Mouse (Mus musculus) forebrain, embryonic 12.5 days (tissue): ENCODE measurements around the gene 5330417C22Rik. TPM values are rescaled to one million over a fixed set of nuclear protein-coding genes. Genes with fewer than 3 reads are reported as not detected.
A peak's percentile ranks its signal among the peaks of the same experiment; 100 is the strongest.
"Not testable (repeated sequence)": the region's sequence is repeated elsewhere in the genome, so short reads cannot be mapped to it uniquely, and the experiment has no call there.

Experiments used
- ATAC-seq: fragments of 200-750 bp; cut with Nextera tagmentation; 2 replicates; pipeline ENCODE4 v1.8.0; 2017; ENCODE audit warnings: moderate TSS enrichment; ENCODE audit not compliant: low FRiP score
- H3K27ac ChIP-seq: fragments of 300-500 bp; sonication (generic); 2 replicates; pipeline ENCODE4 v1.5.1; 2016; ENCODE audit warnings: mild to moderate bottlenecking
- H3K27me3 ChIP-seq: fragments of 300-500 bp; sonication (generic); 2 replicates; pipeline ENCODE4 v1.6.1; 2016; ENCODE audit warnings: mild to moderate bottlenecking
- H3K36me3 ChIP-seq: fragments of 300-500 bp; sonication (generic); replicated peaks from 2 replicates; pipeline ENCODE4 v1.6.1; 2016; ENCODE audit warnings: mild to moderate bottlenecking
- H3K4me1 ChIP-seq: fragments of 300-500 bp; sonication (generic); 2 replicates; pipeline ENCODE4 v1.6.1; 2016
- H3K4me2 ChIP-seq: fragments of 300-500 bp; sonication (generic); 2 replicates; pipeline ENCODE4 v1.6.1; 2016; ENCODE audit warnings: mild to moderate bottlenecking, moderate library complexity
- H3K4me3 ChIP-seq: fragments of 300-500 bp; sonication (generic); replicated peaks from 2 replicates; pipeline ENCODE4 v1.5.1; 2016; ENCODE audit warnings: mild to moderate bottlenecking
- H3K9ac ChIP-seq: fragments of 300-500 bp; sonication (generic); 2 replicates; pipeline ENCODE4 v1.6.1; 2016; ENCODE audit warnings: mild to moderate bottlenecking
- H3K9me3 ChIP-seq: fragments of 300-500 bp; sonication (generic); 2 replicates; pipeline ENCODE4 v1.6.1; 2016
- WGBS: fragments of 180-500 bp; shearing (Covaris S2); methylation state at CpG from one replicate; pipeline ENCODE4 v1.1.7; 2016; 5-methylcytosine and 5-hydroxymethylcytosine counted together
- polyA plus RNA-seq: library from polyadenylated mRNA; unstranded; fragments of >200 nt; fragmentation: Nextera tagmentation; extraction: Ambion mirVana; gene quantifications from 2 replicates; pipeline ENCODE4 v1.2.1, GENCODE M21; 2016

5330417C22Rik gene
- 3.7 and 5.9 TPM in 2 replicates for polyA plus RNA-seq

GRCm38 (mm10) chr3:108536517-108537260 lies at the start of gene 5330417C22Rik:
5330417C22Rik (minus strand) TSS chr3:108536536.
- peak within 1 kb of the TSS; percentile 98 for H3K4me2 ChIP-seq
- peak; percentile 92 for ATAC-seq
- H3K4me3 ChIP-seq: peak within 1 kb of the TSS; percentile 52
- peaks cover 14% of the 10 kb centered on the region for H3K4me1 ChIP-seq
- peaks cover 18% of the 10 kb centered on the region for H3K27me3 ChIP-seq
- H3K27ac ChIP-seq: 0 out of 2 replicates have a peak within 1 kb of the TSS, but pooled peaks have one; percentile 36
- peak within 1 kb of the TSS; percentile 55 for H3K9ac ChIP-seq
- no peaks in the 10 kb centered on the region for H3K9me3 ChIP-seq
- 1% methylated on average over 35 of the region's 35 CpGs for whole genome bisulfite sequencing
- no peaks in the 10 kb centered on the region for H3K36me3 ChIP-seq

DNA sequence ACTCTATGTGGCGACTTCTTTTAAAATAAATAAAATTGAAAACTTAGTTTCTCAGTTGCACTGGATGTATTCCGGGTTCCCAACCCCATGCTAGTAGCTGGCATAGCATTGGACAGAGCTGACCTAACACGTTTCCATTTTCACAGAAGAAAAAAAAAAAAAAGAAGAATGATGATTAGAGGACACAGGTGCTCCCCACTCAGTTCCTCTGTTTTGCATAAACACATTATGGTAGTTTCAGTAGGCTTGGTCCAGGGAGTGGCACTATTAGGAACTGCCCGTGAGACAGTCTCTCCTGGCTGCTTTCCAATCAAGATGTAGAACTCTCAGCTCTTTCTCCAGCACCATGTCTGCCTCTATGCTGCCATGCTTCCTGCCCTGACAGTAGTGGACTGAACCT lies 48.2 kb upstream of the 5330417C22Rik start:
- Histone ChIP-seq H3K9ac (no peak overlapping the region), H3K27me3 (no peaks in the 10 kb centered on the region), H3K4me3 (no peak overlapping the region), H3K36me3 (peaks cover 11% of the 10 kb centered on the region), H3K9me3 (no peaks in the 10 kb centered on the region), H3K4me2 (no peak overlapping the region), H3K27ac (no peak overlapping the region), H3K4me1 (no peaks in the 10 kb centered on the region)
- no peak for ATAC-seq
- 90% methylated on average over 4 of the region's 4 CpGs for WGBS

DNA sequence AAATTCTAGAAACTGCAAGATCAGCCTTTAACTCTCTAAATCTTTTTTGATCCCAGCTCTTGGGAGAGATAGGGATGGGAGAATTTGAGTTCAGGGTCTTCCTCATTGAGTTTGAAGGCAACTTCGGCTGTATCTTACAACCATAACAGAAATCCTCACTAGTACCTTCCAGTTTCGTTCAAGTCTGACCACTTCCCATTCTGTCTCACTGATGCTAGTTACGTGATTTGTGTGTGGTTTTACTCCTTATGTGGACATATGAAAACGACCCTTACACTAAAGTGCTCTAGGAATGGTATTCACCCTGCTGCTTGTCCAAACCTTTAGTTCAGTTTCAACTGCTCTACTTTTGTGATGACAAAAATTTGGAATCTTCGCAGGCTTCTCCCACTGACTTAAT lies 37.7 kb upstream of the 5330417C22Rik start:
- Histone ChIP-seq H3K4me2 (no peak overlapping the region), H3K36me3 (peaks cover 12% of the 10 kb centered on the region), H3K9ac (no peak overlapping the region), H3K27me3 (no peaks in the 10 kb centered on the region), H3K27ac (no peak overlapping the region), H3K9me3 (no peaks in the 10 kb centered on the region), H3K4me3 (no peak overlapping the region), H3K4me1 (peaks cover 27% of the 10 kb centered on the region)
- 91% methylated on average over 5 of the region's 5 CpGs for WGBS
- ATAC-seq: no peak

DNA sequence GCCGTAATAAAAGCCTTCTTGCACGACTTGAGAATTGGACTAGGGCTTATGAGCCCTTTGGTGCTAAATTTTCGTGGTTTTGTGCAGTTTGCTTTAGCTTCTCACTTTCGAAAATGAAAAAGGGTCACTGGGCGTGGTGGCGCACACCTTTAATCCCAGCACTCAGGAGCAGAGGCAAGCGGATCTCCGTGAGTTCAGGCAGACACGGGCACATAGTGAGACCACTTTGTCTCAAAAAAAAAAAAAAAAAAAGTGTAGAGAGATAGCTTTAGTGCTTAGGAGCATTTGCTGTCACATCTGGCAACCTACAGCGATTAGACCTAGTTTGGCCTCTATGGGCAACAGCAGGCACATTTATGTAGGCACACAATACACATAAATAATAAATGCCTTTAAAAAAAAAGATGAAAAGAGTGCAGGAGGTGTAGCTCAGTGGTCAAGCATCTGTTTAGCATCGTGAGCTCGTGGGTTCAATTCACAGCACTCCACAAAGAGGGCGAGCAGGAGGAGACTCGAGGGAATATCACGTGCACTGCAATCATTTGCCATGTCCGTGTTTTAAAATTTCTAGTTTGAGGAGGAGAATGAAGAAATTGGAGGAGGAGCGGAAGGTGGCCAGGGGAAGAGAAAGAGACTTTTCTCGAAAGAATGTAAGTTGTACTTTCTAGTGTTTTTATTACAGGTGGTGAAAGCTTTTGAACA lies 36.1 kb upstream of the 5330417C22Rik start:
- 49% methylated on average over 18 of the region's 18 CpGs for WGBS
- H3K4me1 ChIP-seq: peaks cover 40% of the 10 kb centered on the region
- H3K4me3 ChIP-seq: peak overlapping the region; percentile 61
- H3K4me2 ChIP-seq: peak overlapping the region; percentile 80
- H3K9me3 ChIP-seq: no peaks in the 10 kb centered on the region
- no peak overlapping the region for H3K27ac ChIP-seq
- ATAC-seq: no peak
- H3K36me3 ChIP-seq: no peaks in the 10 kb centered on the region; the same call in 1 of the 2 replicates
- H3K27me3 ChIP-seq: no peaks in the 10 kb centered on the region
- H3K9ac ChIP-seq: peak overlapping the region; percentile 73

DNA sequence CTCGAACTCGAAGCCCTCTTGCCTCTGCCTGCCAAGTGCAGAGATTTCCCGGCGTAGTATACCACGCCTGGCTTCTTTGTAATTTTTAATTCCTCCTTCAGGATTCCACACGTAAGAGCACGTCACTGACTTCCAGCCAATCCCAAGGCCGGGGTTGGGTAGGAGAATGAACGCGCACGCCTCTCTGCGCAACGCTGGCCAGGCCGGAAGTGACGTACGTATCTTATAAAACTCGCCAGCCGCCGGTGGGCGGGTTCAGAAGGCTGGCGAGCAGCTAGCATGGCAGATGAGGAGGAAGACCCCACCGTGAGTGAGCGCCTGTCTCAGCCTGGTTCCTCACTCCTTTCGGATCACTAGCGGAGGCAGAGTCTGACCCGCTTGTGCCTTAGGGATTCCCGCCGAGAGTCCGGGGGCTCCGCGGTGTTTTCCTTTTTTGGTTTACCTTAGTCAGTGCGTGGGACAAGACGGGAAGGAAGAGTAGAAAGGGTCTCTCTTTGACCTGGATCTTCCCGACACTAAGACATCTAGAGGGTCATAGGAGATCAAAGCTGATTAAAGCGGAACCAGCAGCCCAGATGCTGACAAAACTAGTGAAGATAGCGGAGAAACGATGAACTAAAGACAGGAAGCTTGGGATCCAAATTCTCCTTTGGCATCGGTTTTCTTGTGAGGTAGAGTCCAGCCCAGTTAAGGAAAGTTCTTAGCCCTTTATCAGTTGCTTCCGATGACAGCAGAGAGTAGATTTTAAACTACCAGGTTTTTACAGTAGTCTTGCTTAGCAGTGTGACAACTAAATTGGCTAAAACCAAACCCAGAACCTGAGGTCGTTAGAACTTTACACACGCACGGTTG lies 35.3 kb upstream of the 5330417C22Rik start, which contains the start of gene Taf13:
Taf13 (plus strand) TSS at position 256 of the 852 bp plus-strand sequence.
- Histone ChIP-seq H3K36me3 (no peaks in the 10 kb centered on the region; the same call in 1 of the 2 replicates), H3K4me2 (peak within 1 kb of the TSS; percentile 80), H3K27ac (no peak within 1 kb of the TSS), H3K4me3 (peak within 1 kb of the TSS; percentile 61), H3K9me3 (no peaks in the 10 kb centered on the region), H3K4me1 (peaks cover 40% of the 10 kb centered on the region), H3K9ac (peak within 1 kb of the TSS; percentile 73), H3K27me3 (no peaks in the 10 kb centered on the region)
- WGBS: 3% methylated on average over 42 of the region's 42 CpGs
- peak; percentile 97 for ATAC-seq

DNA sequence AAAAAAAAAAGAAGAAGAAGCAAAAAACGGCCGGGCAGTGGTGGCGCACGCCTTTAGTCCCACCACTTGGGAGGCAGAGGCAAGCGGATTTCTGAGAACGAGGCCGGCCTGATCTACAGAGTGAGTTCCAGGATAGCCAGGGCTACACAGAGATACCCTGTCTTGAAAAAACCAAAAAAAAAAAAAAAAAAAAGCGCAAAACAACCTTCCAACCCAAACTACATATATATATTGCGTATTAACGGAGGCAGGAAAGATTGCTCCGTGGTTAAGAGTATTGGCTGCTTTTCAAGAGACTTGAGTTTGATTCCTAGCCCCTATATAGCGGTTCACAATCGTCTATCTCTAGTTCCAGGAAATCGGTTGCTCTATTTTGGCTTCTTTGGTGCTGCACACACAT lies 34.5 kb upstream of the 5330417C22Rik start:
- Histone ChIP-seq H3K27me3 (no peaks in the 10 kb centered on the region), H3K9ac (no peak overlapping the region), H3K36me3 (no peaks in the 10 kb centered on the region), H3K4me1 (peaks cover 40% of the 10 kb centered on the region), H3K4me2 (peak overlapping the region; percentile 80), H3K4me3 (peak overlapping the region; percentile 61; the same call in 1 of the 2 replicates), H3K27ac (no peak overlapping the region), H3K9me3 (no peaks in the 10 kb centered on the region)
- WGBS: 86% methylated on average over 14 of the region's 14 CpGs
- no peak for ATAC-seq

DNA sequence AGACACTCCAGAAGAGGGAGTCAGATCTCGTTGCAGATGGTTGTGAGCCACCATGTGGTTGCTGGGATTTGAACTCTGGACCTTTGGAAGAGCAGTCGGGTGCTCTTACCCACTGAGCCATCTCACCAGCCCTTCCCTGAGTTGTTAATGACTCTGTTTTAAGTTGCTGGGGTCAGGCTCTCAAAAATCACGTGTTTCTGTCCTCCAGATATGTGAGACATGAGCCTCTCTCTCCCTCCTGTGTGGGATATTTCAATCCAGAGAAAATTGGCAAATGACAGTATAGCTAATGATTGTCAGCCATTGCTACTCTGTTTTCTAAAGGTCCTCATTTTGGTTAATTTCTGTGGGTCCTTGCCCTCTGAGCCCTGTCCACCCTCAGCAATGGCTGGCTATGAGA lies 33.3 kb upstream of the 5330417C22Rik start:
- H3K27ac ChIP-seq, H3K9me3 ChIP-seq, H3K9ac ChIP-seq, H3K27me3 ChIP-seq, H3K36me3 ChIP-seq, ATAC-seq, H3K4me3 ChIP-seq, H3K4me2 ChIP-seq: not testable (repeated sequence)
- 74% methylated on average over 3 of the region's 3 CpGs for WGBS
- H3K4me1 ChIP-seq: peaks cover 40% of the 10 kb centered on the region

DNA sequence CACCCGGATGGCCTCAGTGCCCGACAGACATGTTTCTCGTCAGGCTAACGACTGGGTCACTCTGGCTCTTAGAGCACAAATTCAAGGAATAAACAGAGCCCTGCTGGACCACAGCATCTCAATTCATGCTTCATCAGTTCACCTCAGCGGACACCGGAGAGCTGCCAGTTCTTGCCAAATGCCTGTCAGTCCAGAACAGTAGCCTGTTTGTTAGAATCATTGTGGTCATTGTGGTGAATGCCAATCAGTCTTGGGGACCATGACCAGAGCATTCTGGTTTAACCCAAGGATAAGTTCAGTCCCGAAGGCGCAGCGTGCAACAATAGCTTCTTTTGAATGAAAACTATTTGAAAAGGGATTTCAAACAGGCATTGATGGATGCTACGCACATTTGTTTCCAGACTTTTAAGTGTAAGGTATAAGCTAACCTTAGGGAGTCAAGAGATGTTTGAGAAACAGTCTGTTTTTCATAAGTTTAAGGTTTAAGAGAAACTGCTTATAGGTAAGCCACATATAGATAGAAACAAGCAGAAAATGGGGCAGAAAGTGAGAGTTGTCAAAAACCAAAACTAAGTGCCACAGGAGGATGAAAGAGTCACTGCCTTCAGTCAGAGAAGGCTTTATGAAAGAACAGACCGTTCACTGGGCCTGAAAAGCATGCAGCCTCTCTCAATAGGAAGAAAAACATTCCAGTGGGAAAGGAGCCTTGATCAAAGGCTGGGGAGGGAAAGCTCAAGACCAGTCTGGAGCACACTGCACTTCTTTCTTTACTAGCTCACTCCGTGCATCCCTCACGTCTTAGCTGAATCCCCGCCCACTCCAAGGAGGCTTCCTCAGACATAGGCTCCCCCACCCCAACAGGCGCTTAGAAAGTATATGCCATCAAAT lies 31.9 kb upstream of the 5330417C22Rik start:
- Histone ChIP-seq H3K4me2 (peak overlapping the region; percentile 3; the same call in 1 of the 2 replicates), H3K27me3 (no peaks in the 10 kb centered on the region), H3K36me3 (no peaks in the 10 kb centered on the region), H3K27ac (peak overlapping the region; percentile 87), H3K4me3 (no peak overlapping the region), H3K4me1 (peaks cover 32% of the 10 kb centered on the region), H3K9ac (no peak overlapping the region), H3K9me3 (no peaks in the 10 kb centered on the region)
- ATAC-seq: peak; percentile 40; the same call in 1 of the 2 replicates
- WGBS: 7% methylated on average over 15 of the region's 15 CpGs

GRCm38 (mm10) chr3:108563309-108563708 lies 27.0 kb upstream of the 5330417C22Rik start:
- Histone ChIP-seq H3K27ac (peak overlapping the region; percentile 87), H3K4me1 (peaks cover 26% of the 10 kb centered on the region), H3K27me3 (no peaks in the 10 kb centered on the region), H3K4me3 (peak overlapping the region; percentile 89), H3K9me3 (no peaks in the 10 kb centered on the region), H3K4me2 (peak overlapping the region; percentile 64), H3K9ac (no peak overlapping the region), H3K36me3 (peaks cover 18% of the 10 kb centered on the region)
- ATAC-seq: no peak
- WGBS: 7% methylated on average over 4 of the region's 4 CpGs

GRCm38 (mm10) chr3:108562777-108563271 lies 26.5 kb upstream of the 5330417C22Rik start:
- H3K36me3 ChIP-seq: peaks cover 23% of the 10 kb centered on the region
- ATAC-seq: peak; percentile 76
- peak overlapping the region; percentile 87 for H3K27ac ChIP-seq
- peak overlapping the region; percentile 89 for H3K4me3 ChIP-seq
- peak overlapping the region; percentile 49 for H3K9ac ChIP-seq
- peaks cover 21% of the 10 kb centered on the region for H3K4me1 ChIP-seq
- 10% methylated on average over 15 of the region's 15 CpGs for WGBS
- no peaks in the 10 kb centered on the region for H3K9me3 ChIP-seq
- peak overlapping the region; percentile 64 for H3K4me2 ChIP-seq
- H3K27me3 ChIP-seq: no peaks in the 10 kb centered on the region

DNA sequence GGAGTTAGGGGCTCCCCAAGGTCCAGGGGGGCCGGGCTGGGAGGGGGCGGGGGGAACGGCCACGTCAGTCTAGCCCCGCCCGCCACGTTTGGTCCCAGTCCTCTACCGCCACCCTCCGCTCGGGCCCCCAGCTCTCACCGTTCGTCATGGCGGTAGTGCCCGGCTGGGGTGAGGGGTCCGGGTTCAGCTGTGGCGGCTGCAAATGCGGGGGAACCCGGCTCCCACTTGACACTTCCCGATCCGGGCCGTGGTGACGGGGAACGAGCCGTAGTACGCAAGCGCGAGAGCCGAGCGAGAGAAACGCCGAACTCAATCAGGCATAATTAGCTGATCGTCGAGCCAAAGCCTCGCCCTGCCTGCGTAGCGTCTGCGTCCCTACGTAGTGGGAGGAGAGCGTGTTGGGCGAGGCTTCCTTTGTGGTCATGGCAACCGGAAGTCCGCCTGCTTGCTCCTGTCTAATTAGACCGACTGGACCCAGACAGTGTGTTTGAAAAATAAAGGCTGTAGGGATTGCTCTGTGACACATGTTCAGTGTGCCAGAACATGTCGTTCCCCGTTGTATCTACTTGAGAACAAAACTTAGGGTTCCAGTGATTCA lies 25.9 kb upstream of the 5330417C22Rik start, which contains the start of gene Tmem167b:
Tmem167b (minus strand) TSS at position 334 of the 598 bp plus-strand sequence.
- peaks cover 20% of the 10 kb centered on the region for H3K4me1 ChIP-seq
- H3K4me2 ChIP-seq: peak within 1 kb of the TSS; percentile 64
- H3K9me3 ChIP-seq: no peaks in the 10 kb centered on the region
- H3K27me3 ChIP-seq: no peaks in the 10 kb centered on the region
- H3K4me3 ChIP-seq: peak within 1 kb of the TSS; percentile 89
- ATAC-seq: peak; percentile 98
- H3K9ac ChIP-seq: peak within 1 kb of the TSS; percentile 84
- peak within 1 kb of the TSS; percentile 89 for H3K27ac ChIP-seq
- H3K36me3 ChIP-seq: peaks cover 28% of the 10 kb centered on the region
- WGBS: under 1% methylated on average over 45 of the region's 45 CpGs
